Mouse (Mus musculus) ES-E14 (cell line): Measurements from ENCODE around the gene Klhdc7b.

Source experiments
- HCFC1 ChIP-seq: IDR thresholded peaks from 2 replicates; pipeline ENCODE4 v1.6.1; 2012; ENCODE audit warnings: low read length, inconsistent platforms, borderline replicate concordance; ENCODE audit not compliant: insufficient read depth
- MAFK ChIP-seq: IDR thresholded peaks from 2 replicates; pipeline ENCODE4 v1.6.1; 2014; ENCODE audit warnings: mild to moderate bottlenecking, low read depth, low read length, inconsistent platforms; ENCODE audit not compliant: insufficient read depth
- ZNF384 ChIP-seq: IDR thresholded peaks from 2 replicates; pipeline ENCODE4 v1.6.1; 2012; ENCODE audit warnings: low read depth, low read length, inconsistent platforms

- TF ChIP-seq ZNF384 = no peak
- TF ChIP-seq HCFC1 = peak; percentile 33; the same call in 1 of the 2 replicates
- TF ChIP-seq MAFK = no peak
These were observed 11.5 kb upstream of the Klhdc7b start for GRCm38 (mm10) chr15:89373027-89373761.
